Mouse (Mus musculus) ES-CJ7 (cell line): ENCODE measurements around the gene Syt16.

Experiments
- DNase-seq: peaks from one replicate; pipeline ENCODE4 v3.0.0; 2011; ENCODE audit warnings: low read depth, low spot score

Gene Syt16

DNA sequence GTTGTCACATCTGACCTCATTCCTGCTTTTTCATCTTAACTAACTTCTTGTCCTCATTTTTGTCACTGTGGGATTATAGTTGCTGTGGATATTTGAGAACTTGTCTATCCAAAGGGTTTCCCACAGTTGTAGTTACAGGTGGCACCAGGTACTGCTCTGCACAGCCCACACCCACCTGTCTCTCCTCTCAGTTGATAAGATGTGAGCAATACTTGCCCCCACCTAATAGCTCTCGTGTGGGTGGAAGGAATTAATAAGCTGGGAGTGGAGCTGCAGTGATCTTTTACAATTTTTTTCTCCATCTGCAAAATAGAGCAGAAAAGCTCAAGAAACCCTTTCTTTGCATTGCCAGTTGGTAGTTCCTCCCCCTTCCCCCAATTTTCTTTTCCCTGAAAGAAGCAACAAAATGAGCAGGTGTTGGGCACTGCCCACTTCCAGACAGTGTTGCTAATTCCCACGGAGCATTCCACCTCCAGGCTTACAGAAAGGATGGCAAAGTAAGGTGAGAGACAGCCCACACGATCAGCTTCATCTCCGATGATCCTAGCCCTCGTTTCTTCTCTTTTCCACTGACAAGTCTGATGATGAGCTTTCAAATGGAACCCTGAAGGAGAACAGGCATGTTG, 218.8 kb downstream of the Syt16 start:
- no peak for DNase-seq

DNA sequence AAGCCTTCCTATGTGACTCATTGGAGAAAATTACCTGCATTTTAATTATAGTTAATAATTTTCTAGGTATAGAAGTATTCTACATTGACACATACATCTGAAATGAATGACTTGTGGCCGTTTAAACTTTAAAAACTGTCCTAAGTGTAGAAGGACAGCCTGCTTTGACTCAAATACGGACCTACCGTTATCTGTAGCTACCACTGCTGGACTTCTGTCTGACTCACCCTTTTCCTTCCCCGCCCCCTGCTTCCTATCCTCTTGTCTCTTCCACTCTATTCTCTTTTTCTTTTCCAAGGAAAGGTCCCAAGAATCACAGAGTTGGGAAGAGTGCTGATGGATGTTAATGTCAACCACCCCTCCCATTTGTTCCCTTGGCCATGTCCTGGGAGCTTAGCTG, 222.4 kb downstream of the Syt16 start:
- no peak for DNase-seq

DNA sequence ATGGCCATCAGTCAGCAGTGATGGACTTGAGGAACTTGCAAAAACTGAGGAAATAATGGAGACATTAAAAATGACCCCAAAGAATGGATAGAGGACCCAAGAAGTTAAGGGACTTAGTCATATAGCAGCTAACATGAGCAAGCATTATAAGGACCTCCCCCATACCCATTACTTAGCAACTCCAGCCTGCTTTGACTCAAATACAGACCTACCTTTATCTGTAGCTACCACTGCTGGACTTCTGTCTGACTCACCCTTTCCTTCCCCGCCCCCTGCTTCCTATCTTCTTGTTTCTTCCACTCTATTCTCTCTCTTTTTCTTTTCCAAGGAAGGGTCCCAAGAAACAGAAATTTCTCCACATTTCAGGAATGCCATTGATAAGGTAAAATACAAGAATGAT, 223.2 kb downstream of the Syt16 start:
- no peak for DNase-seq

DNA sequence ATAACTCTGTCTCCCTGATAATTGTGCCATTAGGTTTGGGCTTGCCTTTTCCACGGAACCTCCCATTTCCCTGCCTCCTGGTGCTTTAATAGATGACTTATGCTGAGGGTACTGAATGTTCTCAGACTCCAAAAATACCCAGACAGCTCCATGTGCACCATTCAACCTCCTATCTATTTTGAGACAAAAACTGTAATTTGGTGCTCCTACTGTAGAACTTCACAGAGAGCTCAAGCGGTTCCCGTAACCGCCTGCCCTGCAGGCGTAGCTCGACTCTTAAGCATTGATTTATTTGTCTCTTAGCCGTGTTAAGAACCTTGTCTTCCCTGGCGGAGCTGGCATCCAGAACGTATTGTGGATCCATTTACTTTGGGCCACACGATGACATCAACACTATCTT, 233.3 kb downstream of the Syt16 start:
- no peak for DNase-seq

DNA sequence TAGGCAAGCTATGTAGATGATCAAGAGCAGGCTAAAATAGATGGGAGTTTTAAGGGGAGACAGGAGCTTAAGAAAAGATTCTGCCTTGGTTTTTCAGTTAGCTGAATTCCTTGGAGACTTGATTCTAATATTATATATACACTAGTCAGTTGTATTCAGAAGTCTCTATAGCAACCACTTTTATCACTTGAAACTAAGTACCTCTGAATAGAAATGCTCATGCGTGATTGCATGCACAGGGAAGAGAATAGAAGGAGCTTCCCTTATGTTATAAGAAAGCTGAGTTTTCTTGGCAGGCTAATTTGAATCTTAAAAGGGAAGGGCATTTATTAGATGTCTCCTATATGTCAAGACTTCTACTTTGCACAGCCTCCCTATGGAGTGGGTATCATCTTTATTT, 235.4 kb downstream of the Syt16 start:
- no peak for DNase-seq

DNA sequence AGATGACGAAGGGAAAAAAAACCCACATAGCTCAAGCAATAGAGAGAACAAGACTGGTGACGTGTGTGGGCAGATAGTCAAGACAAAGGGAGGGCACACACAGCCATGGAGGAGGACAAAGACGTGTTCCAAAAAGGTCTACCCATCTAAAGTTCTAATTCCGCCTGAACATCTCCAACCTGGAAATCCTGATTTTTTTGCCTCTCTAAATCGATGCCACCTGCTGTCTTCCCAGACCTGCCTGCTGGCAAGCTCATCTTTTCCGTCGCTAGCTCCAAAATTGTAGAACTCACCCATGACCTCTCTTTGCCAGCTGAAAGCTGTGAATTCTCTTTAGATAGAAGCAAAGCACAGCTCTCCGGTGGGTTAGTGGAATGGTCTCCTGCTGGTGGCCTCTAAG, 238.7 kb downstream of the Syt16 start:
- DNase-seq: no peak

DNA sequence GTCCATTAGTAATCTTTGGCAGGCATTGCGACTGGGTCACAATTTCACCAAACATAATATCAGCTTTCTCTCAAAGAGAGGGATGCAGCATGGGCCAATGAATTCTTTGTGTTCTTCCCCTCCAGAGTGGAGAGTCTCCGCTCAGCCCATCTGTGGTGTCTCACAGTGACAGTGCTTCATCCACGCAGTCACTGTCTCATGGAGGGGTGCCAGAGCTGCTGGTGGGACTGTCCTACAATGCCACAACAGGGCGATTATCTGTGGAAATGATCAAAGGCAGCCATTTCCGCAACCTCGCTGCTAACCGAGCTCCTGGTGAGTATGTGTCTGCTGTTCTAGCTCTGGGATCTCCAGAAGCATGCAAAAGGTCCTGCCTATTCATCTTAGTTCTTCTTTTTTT, 240.6 kb downstream of the Syt16 start:
- no peak for DNase-seq

DNA sequence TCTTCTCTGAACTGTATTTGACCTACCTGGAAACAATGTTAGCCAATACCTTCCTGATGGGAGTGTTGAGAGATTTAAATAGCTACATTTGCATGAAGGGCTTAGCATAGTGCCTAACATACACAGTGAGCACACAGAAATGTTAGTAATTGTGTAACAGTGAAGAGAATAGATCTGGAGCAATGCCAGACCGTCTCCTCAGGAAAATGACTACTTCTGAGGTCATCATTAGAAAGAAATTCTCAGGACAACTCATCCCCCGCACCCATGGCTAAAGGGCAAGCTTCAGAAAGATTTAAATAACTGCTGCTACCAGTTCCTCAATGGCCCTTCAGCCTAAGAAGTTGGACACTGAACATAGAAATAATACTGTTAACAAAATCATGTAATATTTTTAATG, 241.3 kb downstream of the Syt16 start:
- peak; percentile 4 for DNase-seq

DNA sequence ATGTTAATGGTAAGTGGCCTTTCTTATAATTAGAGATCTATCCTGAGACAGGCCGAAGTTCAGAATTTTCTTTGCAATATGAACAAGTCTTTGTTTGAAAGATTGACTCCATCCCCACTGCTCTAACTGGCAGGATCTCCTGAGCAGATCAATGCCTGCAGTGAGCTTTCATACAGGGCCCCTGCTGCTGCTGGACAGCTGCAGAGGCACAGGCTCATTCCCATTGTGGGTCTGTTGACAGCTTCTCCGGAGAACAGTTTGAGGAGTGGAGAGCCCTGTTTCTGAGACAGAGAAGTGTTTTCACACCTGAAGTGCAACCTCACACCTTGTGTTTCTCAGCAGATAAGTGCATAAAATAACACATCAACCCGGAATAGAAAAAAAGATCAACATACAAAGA, 267.4 kb downstream of the Syt16 start:
- DNase-seq: no peak

DNA sequence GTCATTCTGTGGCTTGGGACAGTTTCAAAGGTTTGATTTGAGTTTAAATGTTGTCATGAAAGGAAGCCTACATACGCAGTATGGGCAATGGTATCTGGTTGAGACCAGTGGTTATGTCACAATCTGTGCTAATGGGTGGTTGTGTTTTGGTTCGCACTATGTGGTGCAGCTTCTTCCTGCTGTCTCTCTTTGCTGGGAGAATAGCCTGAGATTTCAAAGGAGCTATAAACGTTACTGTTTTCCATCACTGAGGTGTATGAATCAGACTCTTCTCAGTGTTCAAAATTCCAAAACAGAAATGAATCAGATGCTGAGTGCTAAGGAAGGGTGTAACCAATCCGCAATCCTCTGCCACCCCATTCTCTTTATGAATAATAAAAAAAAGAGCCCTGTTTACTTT, 269.6 kb downstream of the Syt16 start:
- no peak for DNase-seq

DNA sequence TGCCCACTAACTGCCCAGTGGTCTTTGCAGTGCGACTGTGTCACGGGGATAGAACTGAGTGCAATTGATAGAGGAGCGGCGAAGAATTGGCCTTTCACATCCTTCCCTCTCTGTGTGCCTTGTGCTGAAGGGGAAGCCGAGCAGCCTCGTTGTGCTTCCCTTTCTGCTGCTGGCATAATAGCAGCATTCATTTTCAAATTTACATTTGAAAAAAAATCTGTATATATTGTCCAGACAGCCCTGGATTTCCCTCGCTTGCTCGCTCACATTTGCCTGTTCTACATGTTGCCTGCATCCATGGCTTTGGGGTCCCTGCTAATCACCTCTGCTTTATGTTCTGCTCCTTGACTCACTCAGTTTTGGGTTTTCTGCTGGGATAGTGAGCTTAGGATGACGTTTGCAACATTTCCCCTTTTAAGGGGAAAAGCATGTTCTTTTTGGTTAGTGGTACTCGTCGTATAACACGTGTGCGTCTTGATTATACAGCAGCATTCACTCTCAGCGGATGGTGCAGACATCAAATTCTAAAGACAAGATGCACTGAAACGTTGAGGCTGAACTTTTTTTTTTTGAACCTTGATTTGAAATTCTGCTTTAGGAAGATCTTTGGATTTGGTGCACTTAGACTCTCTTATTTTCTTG, 271.3 kb downstream of the Syt16 start:
- DNase-seq: no peak

DNA sequence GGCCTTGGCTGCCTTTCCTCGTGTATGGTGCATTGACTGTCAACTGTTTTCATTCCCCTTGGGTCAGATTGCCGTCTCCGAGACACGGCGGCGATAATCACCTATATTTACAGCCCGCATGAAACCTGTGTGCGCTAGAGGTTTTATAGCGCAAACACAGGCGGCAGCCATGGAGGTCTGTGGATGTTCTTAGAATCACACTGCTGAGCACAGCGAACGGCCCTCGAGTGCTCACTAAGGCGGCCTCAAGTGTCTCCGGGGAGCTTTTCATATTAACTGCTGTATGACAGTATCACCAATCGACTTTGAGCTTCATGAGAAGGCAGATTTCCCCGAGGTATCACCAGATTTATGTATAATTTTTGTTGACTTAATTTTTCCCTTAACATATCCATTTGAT, 275.1 kb downstream of the Syt16 start:
- DNase-seq: no peak

DNA sequence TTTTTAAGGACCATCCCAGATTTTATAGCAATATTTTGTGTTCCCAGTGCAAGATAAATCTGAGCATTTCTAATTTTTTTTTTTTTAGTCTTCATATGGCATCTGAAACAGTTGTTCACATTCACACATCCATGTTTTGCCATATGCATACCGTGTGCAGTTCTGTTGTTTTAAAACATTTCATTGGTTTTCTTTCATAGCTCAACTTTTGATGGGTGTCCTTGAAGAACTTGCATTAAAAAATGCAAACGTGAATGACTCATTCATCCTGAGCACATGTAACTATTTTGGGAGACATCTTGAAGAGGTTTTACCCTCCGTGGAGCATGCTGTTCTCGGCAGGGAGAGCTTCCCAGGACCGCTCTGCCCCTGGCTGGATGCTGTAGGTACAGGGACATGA, 279.8 kb downstream of the Syt16 start:
- DNase-seq: no peak

DNA sequence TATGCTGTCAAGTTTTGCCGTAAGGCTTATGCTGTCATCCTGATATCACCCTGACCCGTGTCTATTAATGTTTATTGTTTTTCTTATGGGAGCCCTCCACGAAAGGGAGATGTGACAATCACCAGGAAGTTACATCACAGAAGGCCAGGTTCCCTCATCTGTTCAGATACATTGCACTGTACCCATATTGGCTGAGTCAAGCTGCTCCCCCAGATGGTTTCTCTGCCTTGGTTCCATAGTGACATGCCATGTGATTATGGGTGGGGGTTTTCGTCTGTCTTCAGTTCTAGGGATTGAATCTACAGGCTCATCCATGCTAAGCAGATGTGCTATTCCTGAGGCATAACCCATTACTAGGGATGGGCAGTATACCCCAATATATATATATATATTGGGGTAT, 283.9 kb downstream of the Syt16 start:
- DNase-seq: no peak

DNA sequence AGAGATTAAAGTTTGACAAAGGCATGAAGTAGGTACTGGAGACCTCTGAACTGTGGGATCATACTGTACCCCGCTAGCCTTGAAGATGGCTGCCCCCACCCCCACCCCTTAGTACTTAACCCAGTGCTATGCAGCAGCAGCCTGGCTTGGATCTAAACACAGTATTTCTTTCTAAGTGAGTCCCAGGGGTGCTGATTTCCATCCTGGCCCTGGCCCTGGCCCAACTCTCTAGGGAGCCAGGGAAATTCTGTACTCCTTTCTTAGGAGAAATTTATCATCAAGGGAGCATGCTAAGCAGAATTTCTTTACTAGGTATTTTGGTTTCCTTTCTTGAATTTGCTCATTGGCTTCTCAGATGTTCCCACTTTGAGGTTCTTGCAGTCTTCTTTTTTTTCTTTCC, 285.4 kb downstream of the Syt16 start:
- DNase-seq: no peak

DNA sequence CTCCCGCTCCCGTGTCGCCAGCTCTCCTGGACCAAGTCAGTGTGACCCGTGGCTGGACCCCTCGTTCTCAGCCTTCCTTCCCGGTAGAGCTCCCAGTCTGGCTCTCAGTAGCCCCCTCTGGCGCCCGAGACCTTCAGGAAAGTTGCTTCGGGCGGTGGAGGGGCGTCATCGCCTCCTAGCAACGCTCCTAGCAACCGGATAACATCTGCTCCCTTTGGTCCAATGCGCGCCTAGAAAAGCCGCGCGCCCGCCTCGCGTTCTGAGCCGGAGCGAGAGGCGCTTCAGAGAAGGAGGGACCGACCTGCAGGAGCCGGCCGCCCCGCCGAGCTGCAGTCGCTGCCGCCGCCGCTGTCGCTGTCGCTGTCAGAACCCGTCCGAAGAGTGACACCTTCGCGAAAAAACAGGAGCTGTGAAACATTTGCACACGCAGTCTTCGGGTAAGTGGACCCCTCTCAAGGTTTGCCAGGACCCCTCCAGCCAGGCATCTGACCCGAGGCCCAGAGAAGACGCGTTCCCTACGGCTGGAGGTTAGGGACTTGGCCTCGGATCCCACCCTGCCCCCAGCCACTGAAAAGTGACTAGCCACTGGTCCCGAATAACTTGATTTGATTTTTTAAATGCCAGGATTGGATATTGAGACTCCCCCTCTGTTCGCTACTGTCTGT, 286.7 kb downstream of the Syt16 start:
- peak; percentile 93 for DNase-seq

DNA sequence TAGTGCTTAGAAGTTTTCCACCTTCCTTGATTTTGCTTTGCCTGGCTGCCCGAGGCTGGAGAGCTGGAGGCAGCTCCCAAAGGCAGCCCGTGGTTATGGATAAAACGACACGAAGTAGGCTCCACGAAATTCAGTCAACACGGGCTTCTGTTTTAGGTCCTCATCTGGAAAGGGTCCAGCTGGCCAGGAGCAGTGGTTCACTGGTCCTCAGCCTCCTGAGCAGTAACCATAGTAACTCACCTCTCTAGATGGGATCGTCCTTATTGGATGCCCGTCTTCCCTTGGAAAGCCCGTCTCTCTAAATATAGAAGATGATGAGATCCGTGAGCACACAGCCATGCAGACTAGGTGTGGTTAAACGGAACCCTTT, 287.2 kb downstream of the Syt16 start:
- no peak for DNase-seq

DNA sequence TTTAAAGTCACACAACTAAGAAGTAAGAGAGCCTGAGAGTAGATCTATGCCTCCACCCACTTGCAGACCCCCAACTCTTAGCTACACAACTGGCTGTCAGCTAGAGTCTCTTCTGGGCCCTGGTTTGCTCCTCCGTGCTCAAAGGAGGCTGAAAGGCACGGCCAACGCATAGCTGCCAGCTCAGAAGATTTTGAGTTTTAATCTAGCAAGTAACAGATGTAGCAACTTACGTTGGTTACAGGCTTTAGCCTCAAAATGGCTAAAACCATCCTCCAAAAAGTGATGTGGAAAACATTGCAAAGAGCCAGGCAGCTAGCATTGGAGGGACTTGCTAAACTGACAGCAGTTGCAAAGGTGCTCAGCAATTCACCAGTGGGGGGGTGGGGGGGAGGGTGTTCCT, 293.5 kb downstream of the Syt16 start:
- DNase-seq: no peak

DNA sequence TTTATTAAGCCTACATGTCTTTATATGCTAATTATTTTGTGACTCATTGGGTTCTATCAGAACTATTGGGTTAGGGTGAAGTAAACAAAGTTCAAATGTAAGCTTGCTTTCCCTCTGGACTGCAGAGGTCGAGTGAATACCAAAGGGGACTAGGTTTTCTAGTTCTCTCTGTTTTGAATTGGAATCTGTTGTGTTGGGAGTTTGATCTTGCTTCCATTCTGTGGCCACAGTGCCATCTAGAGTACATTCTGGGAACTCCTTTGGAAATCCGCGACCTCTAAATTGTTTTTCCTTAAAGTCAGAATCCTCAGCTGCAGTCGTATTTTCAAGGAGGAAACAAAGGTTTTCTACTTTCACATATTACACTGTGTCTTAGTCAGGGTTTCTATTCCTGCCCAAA, 296.2 kb downstream of the Syt16 start:
- DNase-seq: peak; percentile 45

DNA sequence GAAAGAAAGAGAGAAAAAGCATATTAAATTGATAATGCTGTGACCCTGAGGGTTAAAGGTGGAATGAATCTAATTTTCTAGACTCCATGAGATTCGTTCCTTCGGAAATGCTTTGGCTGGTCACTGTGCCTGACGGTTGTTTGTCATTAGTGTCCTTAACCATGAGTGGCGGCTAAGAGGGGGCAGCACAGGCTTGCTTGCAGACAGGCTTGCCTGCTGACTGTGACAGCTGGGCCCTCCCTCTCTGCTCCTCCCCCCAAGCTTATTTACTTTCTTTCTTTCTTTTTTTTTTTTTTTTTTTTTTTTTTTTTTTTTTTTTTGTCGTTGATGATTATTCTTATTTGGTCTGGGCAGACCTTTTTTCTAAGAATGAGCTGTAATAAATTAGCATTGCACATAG, 298.9 kb downstream of the Syt16 start:
- no peak for DNase-seq

DNA sequence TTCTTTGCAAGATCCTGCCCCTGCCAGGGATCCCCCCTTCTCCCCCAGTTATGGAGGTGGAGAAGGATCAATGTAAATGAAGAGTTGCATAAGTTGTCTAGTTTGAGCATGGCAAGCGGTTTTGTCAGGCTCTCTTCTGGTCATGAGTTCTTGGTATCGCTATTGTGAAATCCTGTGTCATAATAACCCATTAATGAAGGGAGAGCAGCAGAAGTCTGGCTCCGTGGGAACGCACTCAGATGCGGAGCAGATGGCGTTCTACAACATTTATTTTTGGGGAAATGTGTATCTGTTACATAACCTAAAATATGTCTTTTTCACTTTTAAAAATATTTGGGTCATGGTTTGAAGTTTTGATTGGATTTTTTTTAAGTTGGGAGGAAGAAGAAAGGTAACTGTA, 304.1 kb downstream of the Syt16 start:
- DNase-seq: no peak

DNA sequence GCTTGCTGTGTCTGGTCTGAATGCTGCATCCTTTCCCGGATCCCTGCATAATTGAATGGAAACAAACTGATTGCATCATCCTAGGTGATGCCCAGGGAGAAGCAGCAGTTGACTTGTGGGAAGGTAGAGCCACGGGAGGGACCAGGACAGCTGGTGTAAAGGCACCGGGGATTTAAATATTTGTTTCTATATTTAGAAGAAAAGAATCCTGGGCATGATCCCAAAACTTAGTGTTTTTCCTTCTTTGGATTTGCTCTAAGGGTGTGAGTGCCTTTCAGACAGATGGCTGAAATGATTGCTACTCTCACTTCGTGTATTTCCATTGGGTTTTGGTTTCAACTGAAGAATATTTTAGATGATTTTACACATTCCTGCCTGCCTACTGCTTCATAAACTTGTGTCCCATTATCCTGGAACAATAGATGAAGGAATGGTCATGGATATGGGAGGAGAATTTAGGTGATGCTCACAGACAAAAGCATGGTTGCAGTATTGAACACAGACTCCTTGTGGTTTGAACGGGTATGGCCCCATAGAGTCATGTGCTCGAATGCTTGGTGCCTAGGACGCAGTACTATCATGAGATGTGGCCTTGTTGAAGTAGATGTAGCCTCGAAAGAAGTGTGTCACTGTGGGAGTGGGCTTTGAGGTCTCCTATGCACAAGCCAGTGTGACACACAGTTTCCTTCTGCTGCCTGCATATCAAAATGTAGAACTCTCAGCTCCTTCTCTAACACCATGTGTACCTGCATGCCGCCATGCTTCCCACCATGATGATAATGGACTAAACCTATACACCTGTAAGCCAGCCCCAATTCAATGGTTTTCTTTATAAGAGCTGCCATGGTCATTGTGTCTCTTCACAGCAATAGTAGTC, 306.2 kb downstream of the Syt16 start:
- DNase-seq: no peak

DNA sequence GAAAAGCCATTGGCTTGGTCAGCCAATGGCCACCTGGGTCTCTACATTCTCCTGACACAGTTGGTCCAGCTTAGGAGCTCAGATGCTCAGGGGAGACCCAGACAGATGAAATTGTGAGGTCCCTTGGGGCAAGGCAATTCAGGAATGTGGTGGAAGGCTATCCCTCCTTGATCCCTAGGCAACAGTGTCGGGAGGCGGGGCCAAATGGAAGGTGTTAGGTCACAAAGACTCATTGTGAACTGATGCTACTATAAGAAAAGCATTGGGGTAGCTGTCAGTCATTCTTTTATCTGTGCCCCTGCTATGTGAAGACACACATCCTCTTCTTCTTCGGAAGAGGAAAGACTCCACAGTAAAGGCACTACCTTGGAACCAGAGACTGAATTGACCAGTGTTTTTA, 315.1 kb downstream of the Syt16 start:
- no peak for DNase-seq
